18 mouse cellular contexts compared by ENCODE assay signal in the genomic region with DNA sequence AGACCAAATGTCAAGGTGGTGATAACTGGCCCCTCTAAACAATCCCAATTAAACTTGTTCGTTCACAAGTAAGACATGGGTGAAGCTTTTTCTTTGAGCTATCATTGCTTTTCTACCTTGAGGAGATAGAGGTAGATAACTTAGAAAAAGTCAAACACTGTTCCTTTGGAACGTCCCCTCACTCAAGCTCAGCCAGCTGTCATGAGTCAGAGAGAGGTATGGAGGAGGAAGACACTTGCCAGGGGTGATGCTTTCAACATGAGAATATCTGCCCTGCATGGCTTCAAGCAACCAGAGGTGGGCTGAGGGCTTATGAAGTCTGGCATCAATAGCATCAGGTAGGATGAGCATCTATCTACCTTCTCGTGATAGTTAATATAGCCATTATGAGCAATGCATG.
"Had no signal": no experiment of that assay in that cellular context is flagged by ENCODE, and none has a peak within 500 bp of the region (broad histone marks: within the 10 kb centered on the region; RNA-seq: fewer than 3 reads in every experiment).

No protein-coding gene starts in this region.

- H3K36me3 ChIP-seq: liver, embryonic 15.5 days; lung, embryonic 15.5 days; midbrain, embryonic 13.5 days; midbrain, embryonic 15.5 days; neural tube, embryonic 12.5 days had no signal

- H3K4me1 ChIP-seq: liver, embryonic 15.5 days; lung, embryonic 15.5 days; megakaryocyte, embryonic 14.5 days; midbrain, embryonic 13.5 days; midbrain, embryonic 15.5 days; neural tube, embryonic 12.5 days had no signal

- H3K27me3 ChIP-seq: liver, embryonic 15.5 days; lung, embryonic 15.5 days; midbrain, embryonic 13.5 days; midbrain, embryonic 15.5 days; neural tube, embryonic 12.5 days had no signal

- DNase-seq: liver, postnatal 0 days; lung, adult 2 months; lung, postnatal 14 days; retina, postnatal 1 day; right cerebral cortex, adult 18-20 months; right cerebral cortex, postnatal 25 days; right cerebral cortex, postnatal 4 days; spleen, adult 18-20 months; thymus, adult 18-20 months; thymus, postnatal 14 days; thymus, postnatal 36 days had no signal

- H3K9ac ChIP-seq: liver, embryonic 15.5 days; liver, postnatal 0 days; lung, embryonic 15.5 days; midbrain, embryonic 13.5 days; midbrain, embryonic 15.5 days; neural tube, embryonic 12.5 days had no signal

- H3K4me3 ChIP-seq: liver, embryonic 15.5 days; lung, embryonic 15.5 days; megakaryocyte, embryonic 14.5 days; midbrain, embryonic 13.5 days; midbrain, embryonic 15.5 days; neural tube, embryonic 12.5 days had no signal

- H3K27ac ChIP-seq: liver, embryonic 15.5 days; lung, embryonic 15.5 days; macrophage; midbrain, embryonic 13.5 days; midbrain, embryonic 15.5 days; neural tube, embryonic 12.5 days had no signal
